Mouse (Mus musculus) hindbrain, embryonic 14.5 days (tissue): ENCODE results near the gene Chst12. TPM values are rescaled to one million over a fixed set of nuclear protein-coding genes. Genes with fewer than 3 reads are reported as not detected.

Source experiments
- ATAC-seq: fragments of 200-750 bp; cut with Nextera tagmentation; 2 replicates; pipeline ENCODE4 v1.8.0; 2017; ENCODE audit warnings: moderate number of reproducible peaks, mild to moderate bottlenecking, moderate TSS enrichment, moderate library complexity; ENCODE audit not compliant: low FRiP score
- DNase-seq: peaks from one replicate; pipeline ENCODE4 v3.0.0-alpha.2; 2015; ENCODE audit warnings: low spot score
- H3K27ac ChIP-seq: fragments of 300-500 bp; sonication (generic); 2 replicates; pipeline ENCODE4 v1.5.1; 2014; ENCODE audit warnings: mild to moderate bottlenecking, moderate library complexity
- H3K27me3 ChIP-seq: fragments of 300-500 bp; sonication (generic); 2 replicates; pipeline ENCODE4 v1.6.1; 2014; ENCODE audit warnings: mild to moderate bottlenecking, low read length, mixed read lengths; ENCODE audit not compliant: control insufficient read depth, insufficient read depth
- H3K36me3 ChIP-seq: fragments of 300-500 bp; sonication (generic); replicated peaks from 2 replicates; pipeline ENCODE4 v1.6.1; 2014; ENCODE audit not compliant: control insufficient read depth, insufficient read depth
- H3K4me1 ChIP-seq: fragments of 300-500 bp; sonication (generic); replicated peaks from 2 replicates; pipeline ENCODE4 v1.6.1; 2014; ENCODE audit warnings: antibody characterized with exemption, low read length, mixed read lengths; ENCODE audit not compliant: control insufficient read depth, insufficient read depth
- H3K4me2 ChIP-seq: fragments of 300-500 bp; sonication (generic); replicated peaks from 2 replicates; pipeline ENCODE4 v1.6.1; 2014; ENCODE audit warnings: mild to moderate bottlenecking, moderate library complexity
- H3K4me3 ChIP-seq: fragments of 300-500 bp; sonication (generic); replicated peaks from 2 replicates; pipeline ENCODE4 v1.5.1; 2014; ENCODE audit warnings: mild to moderate bottlenecking, low read length
- H3K9ac ChIP-seq: fragments of 300-500 bp; sonication (generic); 2 replicates; pipeline ENCODE4 v1.6.1; 2014
- H3K9me3 ChIP-seq: fragments of 300-500 bp; sonication (generic); 2 replicates; pipeline ENCODE4 v1.6.1; 2016; ENCODE audit warnings: low read length; ENCODE audit not compliant: control insufficient read depth
- WGBS: fragments of 180-500 bp; shearing (Covaris S2); extraction: QIAGEN DNeasy Blood & Tissue Kit; methylation state at CpG from one replicate; pipeline ENCODE4 v1.1.7; 2014; 5-methylcytosine and 5-hydroxymethylcytosine counted together
- polyA plus RNA-seq: library from polyadenylated mRNA; unstranded; fragments of >200 nt; fragmentation: Nextera tagmentation; extraction: Ambion mirVana; gene quantifications from 2 replicates; pipeline ENCODE4 v1.2.1, GENCODE M21; 2014

The Chst12 gene
- polyA plus RNA-seq, 1 experiment from 2014 or later: 22.9 TPM

- no peaks in the 10 kb centered on the region for H3K36me3 ChIP-seq
- H3K9ac ChIP-seq: no peak overlapping the region
- no peaks in the 10 kb centered on the region for H3K9me3 ChIP-seq
- H3K4me1 ChIP-seq: peaks cover 10% of the 10 kb centered on the region; the same call in 1 of the 2 replicates
- WGBS: 66% methylated on average over 6 of the region's 6 CpGs
- no peak overlapping the region for H3K27ac ChIP-seq
- no peak overlapping the region for H3K4me2 ChIP-seq
- DNase-seq (no peak), ATAC-seq (no peak)
- no peaks in the 10 kb centered on the region for H3K27me3 ChIP-seq
- no peak overlapping the region for H3K4me3 ChIP-seq
These were observed 40.3 kb downstream of the Chst12 start for GRCm38 (mm10) chr5:140545651-140546050.

GRCm38 (mm10) chr5:140546332-140546731, 41.0 kb downstream of the Chst12 start:
- H3K4me2 ChIP-seq: no peak overlapping the region
- no peak overlapping the region for H3K27ac ChIP-seq
- ATAC-seq (no peak), DNase-seq (no peak)
- peaks cover 10% of the 10 kb centered on the region; the same call in 1 of the 2 replicates for H3K4me1 ChIP-seq
- no peaks in the 10 kb centered on the region for H3K9me3 ChIP-seq
- H3K4me3 ChIP-seq: no peak overlapping the region
- H3K27me3 ChIP-seq: no peaks in the 10 kb centered on the region
- WGBS: 93% methylated on average over 19 of the region's 19 CpGs
- H3K9ac ChIP-seq: no peak overlapping the region
- no peaks in the 10 kb centered on the region for H3K36me3 ChIP-seq

- H3K4me3 ChIP-seq: no peak overlapping the region
- H3K27ac ChIP-seq: peak overlapping the region; percentile 65
- no peaks in the 10 kb centered on the region for H3K27me3 ChIP-seq
- peak overlapping the region; percentile 2; the same call in 1 of the 2 replicates for H3K9ac ChIP-seq
- H3K4me2 ChIP-seq: peak overlapping the region; percentile 22
- H3K4me1 ChIP-seq: peaks cover 10% of the 10 kb centered on the region; the same call in 1 of the 2 replicates
- H3K36me3 ChIP-seq: no peaks in the 10 kb centered on the region
- 7% methylated on average over 17 of the region's 17 CpGs for WGBS
- no peaks in the 10 kb centered on the region for H3K9me3 ChIP-seq
- peak; percentile 76 for DNase-seq
- ATAC-seq: peak; percentile 93
These were observed 44.1 kb downstream of the Chst12 start for GRCm38 (mm10) chr5:140549306-140550047.

GRCm38 (mm10) chr5:140553719-140554118, 48.4 kb downstream of the Chst12 start:
- no peaks in the 10 kb centered on the region for H3K9me3 ChIP-seq
- no peaks in the 10 kb centered on the region for H3K36me3 ChIP-seq
- H3K27me3 ChIP-seq: no peaks in the 10 kb centered on the region
- H3K9ac ChIP-seq: no peak overlapping the region
- peaks cover 10% of the 10 kb centered on the region; the same call in 1 of the 2 replicates for H3K4me1 ChIP-seq
- H3K4me3 ChIP-seq: no peak overlapping the region
- H3K27ac ChIP-seq: no peak overlapping the region
- 91% methylated on average over 7 of the region's 7 CpGs for WGBS
- no peak overlapping the region for H3K4me2 ChIP-seq
- DNase-seq: no peak
- ATAC-seq: no peak

- ATAC-seq: no peak
- no peak for DNase-seq
- Histone ChIP-seq H3K27me3 (no peaks in the 10 kb centered on the region), H3K9ac (no peak overlapping the region), H3K4me2 (no peak overlapping the region), H3K36me3 (no peaks in the 10 kb centered on the region), H3K27ac (no peak overlapping the region), H3K4me1 (no peaks in the 10 kb centered on the region), H3K4me3 (no peak overlapping the region), H3K9me3 (no peaks in the 10 kb centered on the region)
- 48% methylated on average over 3 of the region's 3 CpGs for WGBS
These were observed 51.5 kb downstream of the Chst12 start for GRCm38 (mm10) chr5:140556859-140557258.

- H3K4me2 ChIP-seq: no peak overlapping the region
- no peaks in the 10 kb centered on the region for H3K36me3 ChIP-seq
- no peaks in the 10 kb centered on the region for H3K9me3 ChIP-seq
- no peak overlapping the region for H3K9ac ChIP-seq
- ATAC-seq: no peak
- no peak overlapping the region for H3K27ac ChIP-seq
- H3K4me3 ChIP-seq: no peak overlapping the region
- no peaks in the 10 kb centered on the region for H3K27me3 ChIP-seq
- no peak for DNase-seq
- no peaks in the 10 kb centered on the region for H3K4me1 ChIP-seq
- WGBS: 80% methylated on average over 9 of the region's 9 CpGs
These were observed 57.3 kb downstream of the Chst12 start for GRCm38 (mm10) chr5:140562601-140563000.

GRCm38 (mm10) chr5:140564896-140565295, 59.5 kb downstream of the Chst12 start, which contains the start of gene Grifin:
Gene Grifin (minus strand): TSS chr5:140565071.
- H3K4me1 ChIP-seq: no peaks in the 10 kb centered on the region
- ATAC-seq: no peak
- H3K27ac ChIP-seq: no peak within 1 kb of the TSS
- WGBS: 68% methylated on average over 4 of the region's 4 CpGs
- DNase-seq: no peak
- H3K4me3 ChIP-seq: no peak within 1 kb of the TSS
- H3K9me3 ChIP-seq: no peaks in the 10 kb centered on the region
- H3K4me2 ChIP-seq: no peak within 1 kb of the TSS
- H3K9ac ChIP-seq: no peak within 1 kb of the TSS
- H3K27me3 ChIP-seq: no peaks in the 10 kb centered on the region
- no peaks in the 10 kb centered on the region for H3K36me3 ChIP-seq

GRCm38 (mm10) chr5:140565451-140565850, 60.1 kb downstream of the Chst12 start:
- Histone ChIP-seq H3K4me2 (no peak overlapping the region), H3K9me3 (no peaks in the 10 kb centered on the region), H3K9ac (no peak overlapping the region), H3K4me1 (no peaks in the 10 kb centered on the region), H3K4me3 (no peak overlapping the region), H3K27me3 (no peaks in the 10 kb centered on the region), H3K27ac (no peak overlapping the region), H3K36me3 (no peaks in the 10 kb centered on the region)
- ATAC-seq: peak; percentile 44; the same call in 1 of the 2 replicates
- WGBS: 27% methylated on average over 5 of the region's 5 CpGs
- no peak for DNase-seq

- no peak overlapping the region for H3K4me3 ChIP-seq
- H3K27ac ChIP-seq: no peak overlapping the region
- ATAC-seq (peak; percentile 18; the same call in 1 of the 2 replicates), DNase-seq (no peak)
- H3K27me3 ChIP-seq: no peaks in the 10 kb centered on the region
- H3K9me3 ChIP-seq: no peaks in the 10 kb centered on the region
- no peaks in the 10 kb centered on the region for H3K36me3 ChIP-seq
- H3K9ac ChIP-seq: no peak overlapping the region
- WGBS: 50% methylated on average over 6 of the region's 6 CpGs
- no peaks in the 10 kb centered on the region for H3K4me1 ChIP-seq
- no peak overlapping the region for H3K4me2 ChIP-seq
These were observed 60.5 kb downstream of the Chst12 start for GRCm38 (mm10) chr5:140565856-140566255.
